Mouse (Mus musculus) MEL (cell line): ENCODE results near the gene Mrpl53. TPM values are rescaled to one million over a fixed set of nuclear protein-coding genes. Genes with fewer than 3 reads are reported as not detected.

Experiments
- DNase-seq: peaks from one replicate; pipeline ENCODE4 v3.0.0; 2011; ENCODE audit warnings: low read depth, low spot score
- H3K27ac ChIP-seq: 2 replicates; pipeline ENCODE4 v1.5.1; 2012; ENCODE audit warnings: low read depth, mild to moderate bottlenecking, control low read depth, low read length, moderate library complexity; ENCODE audit not compliant: control insufficient read depth
- H3K27me3 ChIP-seq, 2 experiments: fragments of 150-350 bp in 1 of 2; sonication (generic) in 1 of 2; 2 replicates each; pipeline ENCODE4 v1.6.1; 2012; ENCODE audit warnings: low read length in 2 of 2, mild to moderate bottlenecking in 2 of 2, improper control_type of control experiment in 1 of 2, moderate library complexity in 1 of 2; ENCODE audit not compliant: insufficient read depth in 2 of 2, control insufficient read depth in 1 of 2
- H3K36me3 ChIP-seq, 2 experiments: 2 replicates each; pipeline ENCODE4 v1.6.1; 2012 to 2014; ENCODE audit warnings: low read length in 2 of 2, improper control_type of control experiment in 1 of 2, inconsistent platforms in 1 of 2, mild to moderate bottlenecking in 1 of 2; ENCODE audit not compliant: insufficient read depth in 2 of 2, control insufficient read depth in 1 of 2
- H3K4me1 ChIP-seq, 2 experiments: fragments of 150-350 bp in 1 of 2; sonication (generic) in 1 of 2; 2 replicates each; pipeline ENCODE4 v1.6.1; 2012; ENCODE audit warnings: low read length in 2 of 2, improper control_type of control experiment in 1 of 2, mild to moderate bottlenecking in 1 of 2; ENCODE audit not compliant: insufficient read depth in 2 of 2, control insufficient read depth in 1 of 2
- H3K4me3 ChIP-seq, 2 experiments: fragments of 150-350 bp in 1 of 2; sonication (generic) in 1 of 2; 2 replicates each; pipeline ENCODE4 v1.5.1; 2012; ENCODE audit warnings: low read depth in 2 of 2, low read length in 2 of 2, mild to moderate bottlenecking in 2 of 2, moderate library complexity in 2 of 2, control low read depth in 1 of 2, improper control_type of control experiment in 1 of 2; ENCODE audit not compliant: control insufficient read depth in 1 of 2, insufficient read depth in 1 of 2
- H3K79me2 ChIP-seq: 2 replicates; pipeline ENCODE4 v1.6.1; 2012; ENCODE audit warnings: mild to moderate bottlenecking, low read length, moderate library complexity; ENCODE audit not compliant: control insufficient read depth, poor library complexity, insufficient read depth
- H3K9ac ChIP-seq: 2 replicates; pipeline ENCODE4 v1.6.1; 2012; ENCODE audit warnings: low read depth, mild to moderate bottlenecking, control low read depth, low read length, moderate library complexity; ENCODE audit not compliant: control insufficient read depth, poor library complexity, severe bottlenecking
- H3K9me3 ChIP-seq: fragments of 150-350 bp; sonication (generic); replicated peaks from 2 replicates; pipeline ENCODE4 v1.6.1; 2012; ENCODE audit warnings: mild to moderate bottlenecking, low read length, improper control_type of control experiment, moderate library complexity; ENCODE audit not compliant: insufficient read depth
- BHLHE40 ChIP-seq: IDR thresholded peaks from 2 replicates; pipeline ENCODE4 v1.6.1; 2012; ENCODE audit warnings: low read depth, mild to moderate bottlenecking, inconsistent platforms, low read length, improper control_type of control experiment, borderline replicate concordance
- CHD2 ChIP-seq: IDR thresholded peaks from 2 replicates; pipeline ENCODE4 v1.6.1; 2011; ENCODE audit warnings: low read length, improper control_type of control experiment
- E2F4 ChIP-seq: IDR thresholded peaks from 2 replicates; pipeline ENCODE4 v1.6.1; 2011; ENCODE audit warnings: low read depth, low read length, improper control_type of control experiment, borderline replicate concordance
- EP300 ChIP-seq, 2 experiments: IDR thresholded peaks; 2 replicates each; pipeline ENCODE4 v1.6.1; 2011; ENCODE audit warnings: improper control_type of control experiment in 2 of 2, low read length in 2 of 2, low read depth in 1 of 2, mild to moderate bottlenecking in 1 of 2
- ETS1 ChIP-seq: IDR thresholded peaks from 2 replicates; pipeline ENCODE4 v1.6.1; 2012; ENCODE audit warnings: low read depth, mild to moderate bottlenecking, inconsistent platforms, low read length, improper control_type of control experiment, moderate library complexity
- GABPA ChIP-seq: IDR thresholded peaks from 2 replicates; pipeline ENCODE4 v1.6.1; 2012; ENCODE audit warnings: low read depth, mild to moderate bottlenecking, inconsistent platforms, low read length, improper control_type of control experiment, moderate library complexity
- GATA1 ChIP-seq: IDR thresholded peaks from 2 replicates; pipeline ENCODE4 v1.6.1; 2011; ENCODE audit warnings: low read depth, low read length, improper control_type of control experiment
- HCFC1 ChIP-seq: IDR thresholded peaks from 2 replicates; pipeline ENCODE4 v1.6.1; 2012; ENCODE audit warnings: low read depth, mild to moderate bottlenecking, inconsistent platforms, low read length, improper control_type of control experiment, moderate library complexity
- JUND ChIP-seq: IDR thresholded peaks from 2 replicates; pipeline ENCODE4 v1.6.1; 2011; ENCODE audit warnings: low read depth, mild to moderate bottlenecking, improper control_type of control experiment, low read length
- MAFK ChIP-seq: IDR thresholded peaks from 2 replicates; pipeline ENCODE4 v1.6.1; 2011; ENCODE audit warnings: low read depth, mild to moderate bottlenecking, low read length, improper control_type of control experiment, borderline replicate concordance
- MAZ ChIP-seq: IDR thresholded peaks from 2 replicates; pipeline ENCODE4 v1.6.1; 2012; ENCODE audit warnings: low read depth, mild to moderate bottlenecking, inconsistent platforms, low read length, improper control_type of control experiment
- MEF2A ChIP-seq: IDR thresholded peaks from 2 replicates; pipeline ENCODE4 v1.6.1; 2014; ENCODE audit warnings: low read depth, mild to moderate bottlenecking, inconsistent platforms, low read length, improper control_type of control experiment; ENCODE audit not compliant: poor library complexity, insufficient replicate concordance, severe bottlenecking; ENCODE audit errors: extremely low read depth
- MYB ChIP-seq: IDR thresholded peaks from 2 replicates; pipeline ENCODE4 v1.6.1; 2011; ENCODE audit warnings: mild to moderate bottlenecking, low read depth, low read length, improper control_type of control experiment
- MYC ChIP-seq: IDR thresholded peaks from 2 replicates; pipeline ENCODE4 v1.6.1; 2011; ENCODE audit warnings: low read depth, mild to moderate bottlenecking, low read length, improper control_type of control experiment, moderate library complexity
- NELFE ChIP-seq: IDR thresholded peaks from 2 replicates; pipeline ENCODE4 v1.6.1; 2011; ENCODE audit warnings: low read depth, low read length, improper control_type of control experiment
- NRF1 ChIP-seq: IDR thresholded peaks from 2 replicates; pipeline ENCODE4 v1.6.1; 2014; ENCODE audit warnings: low read depth, mild to moderate bottlenecking, inconsistent platforms, low read length, improper control_type of control experiment, moderate library complexity; ENCODE audit not compliant: poor library complexity, insufficient read depth, severe bottlenecking
- POLR2A ChIP-seq, 2 experiments: IDR thresholded peaks; 2 replicates each; pipeline ENCODE4 v1.6.1; 2011 to 2012; ENCODE audit warnings: low read length in 2 of 2, mild to moderate bottlenecking in 2 of 2, control low read depth in 1 of 2, improper control_type of control experiment in 1 of 2, low read depth in 1 of 2, moderate library complexity in 1 of 2; ENCODE audit not compliant: control insufficient read depth in 1 of 2, insufficient read depth in 1 of 2, poor library complexity in 1 of 2
- POLR2AphosphoS5 ChIP-seq: IDR thresholded peaks from 2 replicates; pipeline ENCODE4 v1.6.1; 2012; ENCODE audit warnings: low read depth, borderline replicate concordance, mild to moderate bottlenecking, inconsistent platforms, low read length, moderate library complexity, mixed read lengths
- RCOR1 ChIP-seq: IDR thresholded peaks from 2 replicates; pipeline ENCODE4 v1.6.1; 2012; ENCODE audit warnings: low read depth, mild to moderate bottlenecking, inconsistent platforms, low read length, improper control_type of control experiment
- TBP ChIP-seq: IDR thresholded peaks from 2 replicates; pipeline ENCODE4 v1.8.0; 2011; ENCODE audit warnings: low read depth, low read length, improper control_type of control experiment
- USF1 ChIP-seq: IDR thresholded peaks from 2 replicates; pipeline ENCODE4 v1.6.1; 2014; ENCODE audit warnings: low read depth, mild to moderate bottlenecking, inconsistent platforms, low read length, improper control_type of control experiment, moderate library complexity
- USF2 ChIP-seq, 2 experiments: IDR thresholded peaks; 2 replicates each; pipeline ENCODE4 v1.6.1; 2011 to 2012; ENCODE audit warnings: improper control_type of control experiment in 2 of 2, low read length in 2 of 2, borderline replicate concordance in 1 of 2, inconsistent platforms in 1 of 2, low read depth in 1 of 2, mild to moderate bottlenecking in 1 of 2; ENCODE audit not compliant: insufficient read depth in 1 of 2
- ZKSCAN1 ChIP-seq: IDR thresholded peaks from 2 replicates; pipeline ENCODE4 v1.6.1; 2012; ENCODE audit warnings: low read depth, mild to moderate bottlenecking, inconsistent platforms, low read length, improper control_type of control experiment, moderate library complexity
- ZMIZ1 ChIP-seq: IDR thresholded peaks from 2 replicates; pipeline ENCODE4 v1.6.1; 2012; ENCODE audit warnings: low read depth, mild to moderate bottlenecking, inconsistent platforms, low read length, improper control_type of control experiment, moderate library complexity
- ZNF384 ChIP-seq: IDR thresholded peaks from 2 replicates; pipeline ENCODE4 v1.6.1; 2012; ENCODE audit warnings: low read depth, mild to moderate bottlenecking, inconsistent platforms, low read length, improper control_type of control experiment
- polyA plus RNA-seq, 2 experiments: library from polyadenylated mRNA; stranded (reverse) in 1 of 2; unstranded in 1 of 2; fragments of >175 nt in 1 of 2; fragments of >200 nt in 1 of 2; gene quantifications; 2 replicates each; pipeline versions ENCODE4 v1.2.1 to v1.2.4; 2012; ENCODE audit warnings: low replicate concordance in 2 of 2, low read depth in 1 of 2; ENCODE audit not compliant: insufficient read length in 2 of 2, insufficient read depth in 1 of 2, missing spikeins in 1 of 2
- total RNA-seq: library from RNA; depleted of rRNA; stranded (reverse); fragments of 300-350 nt; gene quantifications from 2 replicates; pipeline ENCODE4 v1.2.3, GENCODE M21; 2012

Gene Mrpl53
- total and polyA plus RNA-seq, 3 experiments = 63.8 to 91.3 TPM; not detected in 1

GRCm38 (mm10) chr6:83078324-83078858 is 30.4 kb upstream of the Mrpl53 start (continued):
- TF ChIP-seq GABPA (no peak), RCOR1 (no peak), MAZ (peak; percentile 74), POLR2A (IDR thresholded peaks at IDR 0.05; ENCODE audit: control insufficient read depth in 1 of 2, insufficient read depth in 1 of 2, low read depth in 1 of 2, low read length in 2 of 2, poor library complexity in 1 of 2) (peak in 1 of 2 experiments; percentile 65; a peak in 1 of 4 replicates), MEF2A (no peak), ETS1 (no peak), EP300 (IDR thresholded peaks at IDR 0.05; ENCODE audit: low read depth in 1 of 2, low read length in 2 of 2) (no peak), NELFE (peak; percentile 74), ZMIZ1 (peak; percentile 32; the same call in 1 of the 2 replicates), USF2 (IDR thresholded peaks at IDR 0.05; ENCODE audit: borderline replicate concordance in 1 of 2, insufficient read depth in 1 of 2, low read depth in 1 of 2, low read length in 2 of 2) (no peak), MYB (no peak), MYC (0 out of 2 replicates have a peak, but pooled peaks have one; percentile 58), CHD2 (no peak), NRF1 (peak; percentile 91), JUND (no peak), E2F4 (peak; percentile 66; the same call in 1 of the 2 replicates), MAFK (no peak), TBP (peak; percentile 70), GATA1 (peak; percentile 92), POLR2AphosphoS5 (no peak), ZKSCAN1 (no peak)

- Histone ChIP-seq H3K36me3 (peaks cover 0 to 9% of the 10 kb centered on the region in 2 experiments; a peak in 2 of 4 replicates), H3K79me2 (peaks cover 11% of the 10 kb centered on the region), H3K27me3 (no peaks in the 10 kb centered on the region), H3K27ac (no peak overlapping the region), H3K9ac (no peak overlapping the region), H3K4me1 (peaks cover 0 to 13% of the 10 kb centered on the region in 2 experiments; a peak in 2 of 4 replicates), H3K9me3 (no peaks in the 10 kb centered on the region), H3K4me3 (no peak overlapping the region)
- TF ChIP-seq RCOR1 (no peak), BHLHE40 (no peak), NELFE (no peak), ZNF384 (no peak), USF1 (no peak), TBP (no peak), HCFC1 (no peak), CHD2 (no peak), MEF2A (no peak), E2F4 (no peak), MYC (no peak)
- DNase-seq = no peak
These were observed 28.6 kb upstream of the Mrpl53 start for GRCm38 (mm10) chr6:83080210-83080609.
